Mouse (Mus musculus): ENCODE measurements around the gene Tenm2. TPM values are rescaled to one million over a fixed set of nuclear protein-coding genes. Genes with fewer than 3 reads are reported as not detected.

Tenm2 gene
- polyA plus RNA-seq, 1 experiment: 0.01 TPM

DNA sequence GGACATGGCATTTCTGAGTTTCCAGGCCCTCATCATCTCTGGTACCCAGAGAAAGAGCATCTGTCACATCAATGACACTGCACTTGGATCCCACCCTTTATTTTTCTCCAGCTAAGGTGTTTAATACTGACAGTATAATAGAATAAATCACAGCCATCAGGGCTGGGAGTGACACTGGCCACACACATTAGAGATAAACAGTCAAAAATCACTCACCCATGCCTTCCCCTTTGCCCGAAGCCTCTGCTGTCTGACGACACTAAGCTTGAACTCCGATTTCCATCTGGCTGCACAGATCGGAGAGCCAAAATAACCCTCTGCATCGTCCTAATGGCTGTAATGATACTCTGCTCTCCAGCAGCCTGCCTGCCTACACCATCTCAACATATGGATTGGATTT, 305.9 kb downstream of the Tenm2 start:
- TF ChIP-seq FLI1 (IDR thresholded peaks at IDR 0.05; ENCODE audit: low read length) (no peak), GATA1 (IDR thresholded peaks at IDR 0.05; ENCODE audit: borderline replicate concordance, low read length) (no peak)
- Histone ChIP-seq H3K36me3 (replicated peaks; ENCODE audit: low read length) (no peaks in the 10 kb centered on the region), H3K4me3 (replicated peaks) (no peak overlapping the region), H3K4me1 (no peaks in the 10 kb centered on the region), H3K27me3 (replicated peaks) (no peaks in the 10 kb centered on the region), H3K9me3 (no peaks in the 10 kb centered on the region)

DNA sequence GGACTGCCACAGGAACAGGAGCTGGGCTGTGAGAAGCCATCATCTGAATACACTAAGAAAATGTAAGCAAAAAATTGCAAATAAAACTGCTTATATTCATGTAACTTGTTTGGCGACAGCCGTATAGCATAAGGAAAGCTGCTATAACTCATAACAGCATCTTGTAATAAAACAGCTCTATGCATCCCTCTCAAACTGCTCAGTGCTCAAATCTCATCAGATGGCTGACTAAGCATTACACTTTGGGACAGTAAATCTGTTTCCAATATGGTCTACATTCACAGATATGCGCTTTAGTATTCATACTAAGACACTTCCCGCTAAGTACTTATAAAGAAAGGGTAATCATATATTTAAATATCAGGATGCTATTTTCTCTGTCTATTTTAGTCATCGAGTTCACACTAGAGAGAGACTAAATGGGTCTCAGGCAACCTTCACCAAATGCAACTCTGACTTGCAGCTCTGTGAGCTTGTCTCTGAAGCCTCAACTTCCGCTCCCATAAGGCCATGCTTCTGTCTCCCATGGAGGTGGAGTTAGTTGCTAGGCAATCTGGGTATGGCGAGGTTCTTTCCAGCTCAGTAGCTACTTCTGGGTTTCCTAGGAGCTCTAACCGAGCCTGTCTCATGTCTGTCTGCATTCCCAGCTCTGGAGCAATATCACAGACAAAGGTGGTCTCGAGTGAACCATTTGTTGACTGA, 308.9 kb downstream of the Tenm2 start:
- Histone ChIP-seq H3K4me1 (no peaks in the 10 kb centered on the region), H3K36me3 (replicated peaks; ENCODE audit: low read length) (no peaks in the 10 kb centered on the region), H3K27me3 (replicated peaks) (no peaks in the 10 kb centered on the region), H3K9me3 (no peaks in the 10 kb centered on the region), H3K4me3 (replicated peaks) (no peak overlapping the region)
- TF ChIP-seq FLI1 (IDR thresholded peaks at IDR 0.05; ENCODE audit: low read length) (no peak), GATA1 (IDR thresholded peaks at IDR 0.05; ENCODE audit: borderline replicate concordance, low read length) (no peak)

DNA sequence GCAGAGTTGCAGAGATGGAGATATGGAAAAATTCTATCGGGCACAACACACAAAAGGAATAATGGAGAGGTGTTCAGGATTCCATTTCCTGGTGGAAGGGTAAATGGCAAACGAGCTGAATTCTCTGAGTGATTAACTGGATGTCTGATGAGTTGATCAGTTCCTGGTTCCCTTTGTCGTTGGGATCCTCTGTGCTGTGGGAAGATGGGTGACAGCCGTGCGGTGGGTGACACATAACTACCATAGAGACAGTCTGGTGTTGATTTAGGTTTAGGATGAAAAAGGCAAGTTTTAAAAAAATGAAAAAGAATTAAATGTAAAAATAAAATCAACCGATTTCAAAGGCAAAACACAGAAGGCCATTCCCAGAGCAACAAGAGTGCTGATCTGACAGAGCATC, 316.5 kb downstream of the Tenm2 start:
- H3K9me3 ChIP-seq: peaks cover 2% of the 10 kb centered on the region; the same call in 1 of the 2 replicates
- no peaks in the 10 kb centered on the region for H3K27me3 ChIP-seq (replicated peaks)
- H3K4me3 ChIP-seq (replicated peaks): no peak overlapping the region
- H3K36me3 ChIP-seq (replicated peaks; ENCODE audit: low read length): no peaks in the 10 kb centered on the region
- H3K4me1 ChIP-seq: no peaks in the 10 kb centered on the region
- TF ChIP-seq FLI1 (IDR thresholded peaks at IDR 0.05; ENCODE audit: low read length): no peak
- TF ChIP-seq GATA1 (IDR thresholded peaks at IDR 0.05; ENCODE audit: borderline replicate concordance, low read length): no peak

DNA sequence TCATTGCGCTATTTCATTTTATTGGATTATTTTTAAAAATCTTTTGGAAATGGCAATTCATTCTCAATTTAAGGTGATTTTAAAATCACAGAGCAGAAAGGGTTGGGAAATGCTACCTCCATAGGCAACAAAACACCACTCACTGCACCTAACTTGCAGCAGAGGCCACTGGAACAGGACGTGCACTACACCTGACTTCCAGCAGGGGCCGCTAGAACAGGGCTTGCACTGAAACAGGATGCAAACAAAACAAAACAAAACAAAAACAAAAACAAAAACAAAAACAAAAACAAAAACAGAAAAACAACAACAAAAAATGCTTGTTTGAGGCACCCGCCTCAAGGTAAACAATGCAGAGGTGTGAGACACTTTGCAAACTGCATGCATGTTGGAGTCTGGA, 324.4 kb downstream of the Tenm2 start:
- Histone ChIP-seq H3K36me3 (replicated peaks; ENCODE audit: low read length) (no peaks in the 10 kb centered on the region), H3K27me3 (replicated peaks) (no peaks in the 10 kb centered on the region), H3K4me1 (no peaks in the 10 kb centered on the region), H3K9me3 (no peaks in the 10 kb centered on the region), H3K4me3 (replicated peaks) (no peak overlapping the region)
- TF ChIP-seq GATA1 (IDR thresholded peaks at IDR 0.05; ENCODE audit: borderline replicate concordance, low read length) (no peak), FLI1 (IDR thresholded peaks at IDR 0.05; ENCODE audit: low read length) (no peak)

DNA sequence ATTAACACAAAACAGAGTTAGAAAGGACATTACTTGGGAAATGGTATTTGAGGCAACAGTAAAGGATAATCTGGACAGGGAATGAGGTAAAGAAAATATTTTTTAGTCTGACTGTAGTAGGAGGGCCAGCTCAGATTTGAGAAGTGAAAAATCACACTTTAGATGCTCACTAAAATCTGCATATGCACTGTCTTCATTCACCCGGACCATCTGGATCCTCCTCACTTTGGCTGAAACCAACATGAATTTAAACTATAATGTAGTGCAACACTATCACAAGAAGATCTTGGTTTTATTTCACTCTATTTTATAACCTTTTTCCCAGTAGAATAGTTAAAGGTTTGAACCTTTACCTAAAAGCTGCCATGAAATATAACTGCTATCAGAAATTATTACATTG, 326.7 kb downstream of the Tenm2 start:
- no peaks in the 10 kb centered on the region for H3K27me3 ChIP-seq (replicated peaks)
- no peaks in the 10 kb centered on the region for H3K9me3 ChIP-seq
- H3K4me1 ChIP-seq: no peaks in the 10 kb centered on the region
- no peaks in the 10 kb centered on the region for H3K36me3 ChIP-seq (replicated peaks; ENCODE audit: low read length)
- H3K4me3 ChIP-seq (replicated peaks): no peak overlapping the region
- TF ChIP-seq FLI1 (IDR thresholded peaks at IDR 0.05; ENCODE audit: low read length): no peak
- TF ChIP-seq GATA1 (IDR thresholded peaks at IDR 0.05; ENCODE audit: borderline replicate concordance, low read length): no peak

DNA sequence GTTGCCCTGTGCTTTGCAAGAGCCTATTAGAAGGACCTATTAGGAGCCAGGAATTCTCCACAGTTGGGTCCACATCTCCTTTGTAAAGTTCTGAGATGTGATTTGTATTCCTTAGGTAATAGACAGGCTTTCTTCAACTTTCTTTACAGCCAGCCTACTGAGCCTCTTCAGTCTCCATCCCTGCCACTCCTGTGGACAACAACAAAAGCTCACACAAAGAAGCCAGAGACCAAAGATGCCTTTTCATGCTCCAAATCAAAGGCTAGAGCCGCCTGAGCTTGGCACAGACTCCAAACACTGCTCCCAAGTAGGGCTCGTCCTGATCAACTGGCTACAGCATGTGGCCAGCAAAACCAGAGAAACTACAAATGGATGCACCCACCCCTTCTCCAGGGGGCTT, 333.5 kb downstream of the Tenm2 start:
- H3K4me3 ChIP-seq (replicated peaks): no peak overlapping the region
- no peaks in the 10 kb centered on the region for H3K4me1 ChIP-seq
- H3K36me3 ChIP-seq (replicated peaks; ENCODE audit: low read length): no peaks in the 10 kb centered on the region
- H3K27me3 ChIP-seq (replicated peaks): no peaks in the 10 kb centered on the region
- TF ChIP-seq GATA1 (IDR thresholded peaks at IDR 0.05; ENCODE audit: borderline replicate concordance, low read length): no peak
- no peak for TF ChIP-seq FLI1 (IDR thresholded peaks at IDR 0.05; ENCODE audit: low read length)
- no peaks in the 10 kb centered on the region for H3K9me3 ChIP-seq

DNA sequence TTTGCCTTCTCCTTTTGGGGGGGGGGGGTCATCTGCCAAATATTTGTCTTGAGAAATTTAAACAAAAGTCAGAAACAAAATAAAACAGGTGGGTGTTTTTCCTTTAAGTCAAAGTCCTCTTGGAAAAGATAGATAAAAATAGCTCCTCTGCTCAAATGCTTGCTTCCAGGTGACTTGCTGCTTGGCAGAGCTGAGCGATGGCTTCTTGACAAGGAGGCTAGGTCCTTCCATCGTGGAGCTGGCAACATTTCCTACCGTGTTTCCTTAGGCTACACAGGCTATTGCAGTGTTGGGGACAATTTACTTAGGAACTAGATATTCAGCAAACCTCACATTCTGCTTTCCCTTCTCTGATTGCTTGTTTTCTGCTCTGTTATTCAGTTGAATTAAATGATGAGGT, 342.7 kb downstream of the Tenm2 start:
- Histone ChIP-seq H3K27me3 (replicated peaks) (no peaks in the 10 kb centered on the region), H3K9me3 (no peaks in the 10 kb centered on the region), H3K4me3 (replicated peaks) (no peak overlapping the region), H3K36me3 (replicated peaks; ENCODE audit: low read length) (no peaks in the 10 kb centered on the region), H3K4me1 (no peaks in the 10 kb centered on the region)
- TF ChIP-seq FLI1 (IDR thresholded peaks at IDR 0.05; ENCODE audit: low read length) (no peak), GATA1 (IDR thresholded peaks at IDR 0.05; ENCODE audit: borderline replicate concordance, low read length) (no peak)

DNA sequence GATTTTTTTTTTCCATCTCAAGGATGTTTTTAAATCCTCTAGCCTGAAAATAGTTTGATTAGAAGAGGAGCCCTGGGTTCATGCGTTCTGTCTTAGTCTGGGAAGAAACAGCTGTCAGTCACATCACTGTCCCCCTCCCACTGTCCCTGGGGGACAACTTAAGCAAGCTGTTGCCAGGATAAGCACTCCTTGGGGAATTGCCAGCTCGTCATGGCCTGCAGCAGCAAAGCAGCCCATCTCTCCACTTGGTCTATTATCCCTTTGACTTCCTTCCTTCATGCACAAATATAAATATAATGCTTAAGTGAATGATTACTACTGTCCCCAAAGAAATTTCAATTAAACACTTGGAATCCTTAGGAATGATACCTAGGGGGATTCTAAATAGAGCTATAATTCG, 344.7 kb downstream of the Tenm2 start:
- H3K9me3 ChIP-seq: no peaks in the 10 kb centered on the region
- H3K27me3 ChIP-seq (replicated peaks): no peaks in the 10 kb centered on the region
- H3K4me3 ChIP-seq (replicated peaks): no peak overlapping the region
- no peaks in the 10 kb centered on the region for H3K4me1 ChIP-seq
- H3K36me3 ChIP-seq (replicated peaks; ENCODE audit: low read length): no peaks in the 10 kb centered on the region
- TF ChIP-seq FLI1 (IDR thresholded peaks at IDR 0.05; ENCODE audit: low read length) (no peak), GATA1 (IDR thresholded peaks at IDR 0.05; ENCODE audit: borderline replicate concordance, low read length) (no peak)

DNA sequence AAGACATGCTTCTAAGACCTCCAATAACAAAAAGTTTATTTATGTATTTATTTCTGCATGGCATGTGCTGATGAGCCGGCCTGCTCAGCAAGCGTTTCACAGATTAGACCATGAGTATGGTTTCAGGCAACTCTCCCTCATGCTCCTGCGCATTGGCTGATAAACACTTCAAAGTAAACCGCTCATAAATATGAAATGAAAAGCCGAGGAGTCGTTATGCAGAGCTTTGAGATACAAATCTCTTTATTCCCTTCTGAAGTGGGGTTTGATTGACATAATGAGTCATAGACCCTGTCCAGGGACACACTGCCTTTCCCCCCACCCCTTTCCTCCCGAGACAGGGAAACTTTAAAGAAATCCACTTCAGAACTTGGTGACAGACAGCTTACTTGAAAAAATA, 348.3 kb downstream of the Tenm2 start:
- no peaks in the 10 kb centered on the region for H3K4me1 ChIP-seq
- H3K4me3 ChIP-seq (replicated peaks): no peak overlapping the region
- H3K9me3 ChIP-seq: no peaks in the 10 kb centered on the region
- no peaks in the 10 kb centered on the region for H3K36me3 ChIP-seq (replicated peaks; ENCODE audit: low read length)
- H3K27me3 ChIP-seq (replicated peaks): no peaks in the 10 kb centered on the region
- TF ChIP-seq GATA1 (IDR thresholded peaks at IDR 0.05; ENCODE audit: borderline replicate concordance, low read length): no peak
- TF ChIP-seq FLI1 (IDR thresholded peaks at IDR 0.05; ENCODE audit: low read length): no peak

DNA sequence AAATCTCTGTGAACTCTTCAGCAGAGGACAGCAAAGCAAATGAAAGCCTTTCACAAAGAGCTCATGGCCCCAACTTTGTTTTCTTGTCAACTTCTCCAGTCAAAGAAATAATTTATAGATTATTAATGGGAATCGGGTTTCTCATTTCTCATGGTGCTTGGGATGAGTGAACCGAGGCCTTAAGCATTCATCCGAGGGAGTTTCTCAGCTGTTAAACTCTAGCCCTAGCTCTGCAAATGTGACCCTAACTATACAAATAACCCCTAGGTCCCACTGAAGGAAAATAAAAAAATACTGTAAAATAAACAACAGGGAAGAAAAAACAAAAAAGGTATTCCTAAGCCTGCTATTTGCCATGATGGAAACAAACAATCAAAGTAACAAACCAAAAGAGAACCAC, 349.6 kb downstream of the Tenm2 start:
- no peak overlapping the region for H3K4me3 ChIP-seq (replicated peaks)
- no peak for TF ChIP-seq GATA1 (IDR thresholded peaks at IDR 0.05; ENCODE audit: borderline replicate concordance, low read length)
- TF ChIP-seq FLI1 (IDR thresholded peaks at IDR 0.05; ENCODE audit: low read length): no peak
- H3K9me3 ChIP-seq: no peaks in the 10 kb centered on the region
- no peaks in the 10 kb centered on the region for H3K4me1 ChIP-seq
- no peaks in the 10 kb centered on the region for H3K36me3 ChIP-seq (replicated peaks; ENCODE audit: low read length)
- no peaks in the 10 kb centered on the region for H3K27me3 ChIP-seq (replicated peaks)

DNA sequence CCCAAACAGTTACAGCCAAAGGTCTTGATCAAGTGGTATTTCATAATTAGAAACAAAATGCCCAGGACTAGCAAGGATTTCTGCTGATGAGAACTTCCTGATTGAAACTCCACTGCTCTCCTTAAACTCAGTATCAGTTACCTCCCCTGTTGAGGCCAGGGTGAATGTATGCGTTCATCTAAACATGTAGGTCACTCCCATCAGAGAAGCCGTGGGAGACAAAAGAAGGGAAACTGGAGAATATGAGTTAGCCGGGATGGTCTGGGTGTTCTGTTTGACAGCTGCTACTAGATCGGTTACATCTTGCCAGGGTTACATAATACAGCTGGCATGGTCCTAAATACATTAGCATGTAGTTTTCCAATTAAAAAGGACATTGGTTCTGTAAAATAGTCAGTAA, 362.8 kb downstream of the Tenm2 start:
- Histone ChIP-seq H3K4me1 (no peaks in the 10 kb centered on the region), H3K4me3 (replicated peaks) (no peak overlapping the region), H3K9me3 (no peaks in the 10 kb centered on the region), H3K36me3 (replicated peaks; ENCODE audit: low read length) (no peaks in the 10 kb centered on the region), H3K27me3 (replicated peaks) (no peaks in the 10 kb centered on the region)
- no peak for TF ChIP-seq FLI1 (IDR thresholded peaks at IDR 0.05; ENCODE audit: low read length)
- TF ChIP-seq GATA1 (IDR thresholded peaks at IDR 0.05; ENCODE audit: borderline replicate concordance, low read length): no peak
